Mouse (Mus musculus) liver, embryonic 15.5 days (tissue): Measurements from ENCODE around the gene 9030612E09Rik. TPM values are rescaled to one million over a fixed set of nuclear protein-coding genes. Genes with fewer than 3 reads are reported as not detected.

Experiments used
- ATAC-seq: fragments of 200-750 bp; cut with Nextera tagmentation; 2 replicates; pipeline ENCODE4 v1.8.0; 2017; ENCODE audit warnings: moderate number of reproducible peaks, mild to moderate bottlenecking, moderate library complexity; ENCODE audit not compliant: insufficient read depth
- H3K27ac ChIP-seq: fragments of 300-500 bp; sonication (generic); replicated peaks from 2 replicates; pipeline ENCODE4 v1.5.1; 2015; ENCODE audit warnings: mild to moderate bottlenecking, inconsistent platforms
- H3K27me3 ChIP-seq: fragments of 300-500 bp; sonication (generic); 2 replicates; pipeline ENCODE4 v1.6.1; 2015; ENCODE audit warnings: mild to moderate bottlenecking, inconsistent platforms
- H3K36me3 ChIP-seq: fragments of 300-500 bp; sonication (generic); replicated peaks from 2 replicates; pipeline ENCODE4 v1.6.1; 2015; ENCODE audit warnings: moderate library complexity, mild to moderate bottlenecking, inconsistent platforms
- H3K4me1 ChIP-seq: fragments of 300-500 bp; sonication (generic); replicated peaks from 2 replicates; pipeline ENCODE4 v1.6.1; 2015; ENCODE audit warnings: inconsistent platforms
- H3K4me2 ChIP-seq: fragments of 300-500 bp; sonication (generic); 2 replicates; pipeline ENCODE4 v1.6.1; 2015; ENCODE audit warnings: moderate library complexity, mild to moderate bottlenecking, inconsistent platforms
- H3K4me3 ChIP-seq: fragments of 300-500 bp; sonication (generic); replicated peaks from 2 replicates; pipeline ENCODE4 v1.5.1; 2015; ENCODE audit warnings: mild to moderate bottlenecking, inconsistent platforms
- H3K9ac ChIP-seq: fragments of 300-500 bp; sonication (generic); 2 replicates; pipeline ENCODE4 v1.6.1; 2015; ENCODE audit warnings: moderate library complexity, mild to moderate bottlenecking, inconsistent platforms
- H3K9me3 ChIP-seq: fragments of 300-500 bp; sonication (generic); replicated peaks from 2 replicates; pipeline ENCODE4 v1.6.1; 2016; ENCODE audit warnings: inconsistent platforms
- WGBS: fragments of 180-500 bp; shearing (Covaris S2); methylation state at CpG from one replicate; pipeline ENCODE4 v1.1.7; 2015; ENCODE audit warnings: mixed read lengths; ENCODE audit not compliant: insufficient replicate concordance; 5-methylcytosine and 5-hydroxymethylcytosine counted together
- polyA plus RNA-seq: library from polyadenylated mRNA; unstranded; fragments of >200 nt; fragmentation: Nextera tagmentation; extraction: Ambion mirVana; gene quantifications from 2 replicates; pipeline ENCODE4 v1.2.1, GENCODE M21; 2015

9030612E09Rik gene
- polyA plus RNA-seq, 1 experiment from 2014 or later, result not detected

DNA sequence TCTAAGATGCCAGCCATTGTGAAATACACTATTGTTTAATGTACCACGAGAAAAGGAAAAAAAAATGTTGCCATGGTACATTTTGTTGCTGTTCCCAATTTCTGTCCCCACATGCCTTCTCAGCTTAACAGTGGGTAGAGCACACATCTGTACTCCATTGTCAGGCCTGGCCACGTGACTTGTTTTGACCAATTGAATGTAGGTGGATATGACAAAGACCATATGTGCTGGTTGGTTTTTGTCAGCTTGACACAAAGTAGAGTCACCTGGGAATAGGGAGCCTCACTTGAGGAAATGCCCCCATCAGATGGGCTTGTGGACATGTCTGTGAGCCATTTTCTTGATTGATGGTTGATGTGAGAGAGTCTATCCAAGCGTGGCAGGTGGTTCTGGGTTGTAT lies 29.4 kb downstream of the 9030612E09Rik start:
- Histone ChIP-seq H3K4me1 (no peaks in the 10 kb centered on the region), H3K9me3 (no peaks in the 10 kb centered on the region), H3K36me3 (no peaks in the 10 kb centered on the region), H3K27me3 (no peaks in the 10 kb centered on the region), H3K4me2 (no peak overlapping the region), H3K4me3 (no peak overlapping the region), H3K27ac (no peak overlapping the region), H3K9ac (no peak overlapping the region)
- 62% methylated on average over 3 of the region's 3 CpGs for WGBS
- ATAC-seq, result no peak

DNA sequence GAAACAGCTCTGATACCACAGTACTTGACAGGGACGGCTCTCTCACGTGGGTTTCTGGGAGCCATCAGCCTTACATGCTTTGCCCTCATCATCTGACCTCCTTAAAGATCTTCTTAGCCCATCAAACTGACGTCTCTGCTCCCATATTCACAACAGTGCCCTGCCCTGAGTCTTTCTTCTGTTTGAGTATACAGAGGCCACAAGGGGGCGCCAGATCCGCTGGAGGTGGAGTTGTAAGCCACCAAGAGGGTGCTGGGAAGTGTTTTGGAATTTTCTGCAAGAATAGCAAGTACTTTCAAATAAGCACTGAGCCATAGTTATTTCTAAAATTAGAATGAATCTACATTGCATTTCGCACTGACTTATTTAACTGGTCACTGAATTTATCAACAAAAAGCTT lies 37.4 kb downstream of the 9030612E09Rik start:
- H3K9ac ChIP-seq, result no peak overlapping the region
- no peaks in the 10 kb centered on the region for H3K9me3 ChIP-seq
- no peak overlapping the region for H3K4me3 ChIP-seq
- no peak overlapping the region for H3K4me2 ChIP-seq
- H3K27me3 ChIP-seq, result no peaks in the 10 kb centered on the region
- no peaks in the 10 kb centered on the region for H3K36me3 ChIP-seq
- ATAC-seq, result no peak
- no peaks in the 10 kb centered on the region for H3K4me1 ChIP-seq
- H3K27ac ChIP-seq, result no peak overlapping the region
- 31% methylated on average over 6 of the region's 6 CpGs for WGBS

DNA sequence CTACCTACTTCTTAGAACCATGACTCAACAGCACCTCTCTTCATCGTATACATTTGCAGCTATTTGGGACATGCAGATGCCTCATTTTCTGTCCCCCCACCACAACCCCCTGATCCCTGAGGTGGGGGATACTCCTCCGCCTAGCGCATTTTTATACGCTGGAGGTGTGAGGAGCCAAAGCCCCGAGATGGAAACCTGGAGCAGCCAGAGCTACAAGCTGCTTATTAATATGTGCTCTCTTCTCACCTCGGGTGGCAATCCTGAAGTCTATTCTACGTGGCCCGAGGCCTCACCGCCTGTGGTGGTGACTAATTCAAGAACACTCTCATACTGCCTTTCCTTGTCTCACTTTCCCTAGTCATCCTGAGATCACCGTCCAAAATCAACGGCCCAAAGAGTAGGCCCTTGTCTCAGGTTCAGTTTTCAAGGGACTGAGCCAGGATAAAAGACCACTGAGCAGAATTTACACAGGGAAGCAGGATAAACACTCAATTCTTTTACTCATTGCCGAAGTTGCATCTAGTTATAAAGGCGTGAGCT lies 42.9 kb downstream of the 9030612E09Rik start:
- no peaks in the 10 kb centered on the region for H3K36me3 ChIP-seq
- no peak overlapping the region for H3K27ac ChIP-seq
- H3K4me3 ChIP-seq, result no peak overlapping the region
- 75% methylated on average over 13 of the region's 13 CpGs for WGBS
- ATAC-seq, result no peak
- H3K9ac ChIP-seq, result no peak overlapping the region
- H3K27me3 ChIP-seq, result no peaks in the 10 kb centered on the region
- H3K9me3 ChIP-seq, result no peaks in the 10 kb centered on the region
- no peak overlapping the region for H3K4me2 ChIP-seq
- H3K4me1 ChIP-seq, result peaks cover 15% of the 10 kb centered on the region

DNA sequence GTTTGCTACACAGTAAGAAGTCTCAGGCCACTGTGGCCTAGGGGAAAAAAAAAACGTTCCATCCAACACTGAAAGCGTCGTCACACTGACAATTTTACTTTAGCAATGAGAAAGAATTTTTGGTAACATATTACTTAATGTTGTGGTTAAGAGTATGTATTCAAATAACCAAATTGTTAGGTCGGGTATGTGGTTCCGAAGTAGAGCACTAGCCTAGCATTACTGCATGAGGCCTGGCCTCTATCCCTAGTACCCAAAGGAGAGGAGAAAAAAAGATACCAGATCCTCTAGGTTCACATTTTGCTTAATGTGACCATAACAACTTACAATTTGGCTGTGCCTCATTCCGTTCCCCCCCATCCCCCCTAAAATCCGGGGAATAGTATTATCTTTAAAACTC lies 46.0 kb downstream of the 9030612E09Rik start:
- no peak for ATAC-seq
- Histone ChIP-seq H3K4me3 (peak overlapping the region; percentile 94), H3K4me2 (peak overlapping the region; percentile 88), H3K9ac (peak overlapping the region; percentile 92), H3K4me1 (peaks cover 22% of the 10 kb centered on the region), H3K27ac (peak overlapping the region; percentile 85), H3K9me3 (no peaks in the 10 kb centered on the region), H3K27me3 (no peaks in the 10 kb centered on the region), H3K36me3 (no peaks in the 10 kb centered on the region)
- WGBS, result 16% methylated on average over 7 of the region's 7 CpGs

DNA sequence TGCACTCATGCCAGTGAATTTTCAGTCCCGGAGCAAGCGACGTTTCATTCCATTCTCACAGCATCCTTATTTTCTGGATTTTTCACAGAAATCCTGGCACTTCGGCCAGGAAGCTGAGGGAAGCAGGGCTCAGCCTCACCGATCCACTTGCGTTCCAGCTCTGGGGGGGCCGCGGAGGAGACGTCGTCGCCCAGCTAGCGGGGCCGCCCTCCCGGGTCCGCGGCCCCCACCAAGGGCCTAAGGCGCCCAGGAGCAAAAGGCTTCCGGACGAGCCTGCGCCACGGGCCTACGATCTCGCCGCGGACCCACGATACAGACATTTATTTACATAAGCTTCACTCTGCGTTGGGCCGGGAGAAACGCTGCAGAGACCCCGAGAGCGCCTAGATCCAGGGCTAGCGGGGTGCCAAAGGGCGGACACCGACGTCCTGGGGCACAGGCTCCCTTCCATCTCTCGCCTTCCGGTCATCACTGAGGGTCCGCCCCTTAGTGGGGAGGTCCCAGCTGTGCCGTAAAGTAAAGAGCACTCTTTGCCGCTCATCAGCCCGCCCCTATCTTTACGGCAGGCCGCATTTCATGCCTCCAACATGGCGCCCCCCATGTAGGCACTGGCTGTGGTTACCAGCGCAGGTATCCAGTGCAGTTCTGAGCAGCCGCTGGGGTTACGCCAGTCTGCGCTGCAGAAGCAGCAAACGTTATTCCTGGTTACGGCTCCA lies 46.6 kb downstream of the 9030612E09Rik start, which contains the start of gene Pdss2:
Pdss2 (plus strand) TSS at position 577 of the 716 bp plus-strand sequence.
- under 1% methylated on average over 50 of the region's 50 CpGs for WGBS
- Histone ChIP-seq H3K9ac (peak within 1 kb of the TSS; percentile 92), H3K27ac (peak within 1 kb of the TSS; percentile 85), H3K4me1 (peaks cover 27% of the 10 kb centered on the region), H3K36me3 (no peaks in the 10 kb centered on the region), H3K4me2 (peak within 1 kb of the TSS; percentile 88), H3K27me3 (no peaks in the 10 kb centered on the region), H3K9me3 (no peaks in the 10 kb centered on the region), H3K4me3 (peak within 1 kb of the TSS; percentile 94)
- peak; percentile 98 for ATAC-seq

DNA sequence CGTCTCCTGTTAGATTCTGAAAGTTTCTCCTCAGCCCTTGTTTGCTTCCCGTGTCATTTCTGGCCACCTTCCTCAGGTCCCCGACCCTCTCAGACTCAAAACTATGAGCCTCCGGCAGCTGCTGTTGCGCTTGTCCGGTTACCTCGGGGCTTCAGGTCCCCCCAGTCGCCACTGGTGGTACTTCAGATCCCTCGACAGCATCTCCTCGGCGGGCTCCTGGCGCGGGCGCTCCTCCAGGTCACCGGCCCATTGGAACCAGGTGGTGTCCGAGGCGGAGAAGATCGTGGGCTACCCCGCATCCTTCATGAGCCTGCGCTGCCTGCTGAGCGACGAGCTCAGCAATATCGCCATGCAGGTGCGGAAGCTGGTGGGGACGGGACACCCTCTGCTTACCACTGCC lies 47.2 kb downstream of the 9030612E09Rik start:
- H3K4me2 ChIP-seq, result peak overlapping the region; percentile 88
- peak overlapping the region; percentile 92 for H3K9ac ChIP-seq
- H3K4me1 ChIP-seq, result peaks cover 33% of the 10 kb centered on the region
- no peaks in the 10 kb centered on the region for H3K36me3 ChIP-seq
- peak; percentile 41 for ATAC-seq
- no peaks in the 10 kb centered on the region for H3K27me3 ChIP-seq
- H3K4me3 ChIP-seq, result peak overlapping the region; percentile 94
- H3K27ac ChIP-seq, result peak overlapping the region; percentile 85
- H3K9me3 ChIP-seq, result no peaks in the 10 kb centered on the region
- under 1% methylated on average over 25 of the region's 25 CpGs for WGBS

DNA sequence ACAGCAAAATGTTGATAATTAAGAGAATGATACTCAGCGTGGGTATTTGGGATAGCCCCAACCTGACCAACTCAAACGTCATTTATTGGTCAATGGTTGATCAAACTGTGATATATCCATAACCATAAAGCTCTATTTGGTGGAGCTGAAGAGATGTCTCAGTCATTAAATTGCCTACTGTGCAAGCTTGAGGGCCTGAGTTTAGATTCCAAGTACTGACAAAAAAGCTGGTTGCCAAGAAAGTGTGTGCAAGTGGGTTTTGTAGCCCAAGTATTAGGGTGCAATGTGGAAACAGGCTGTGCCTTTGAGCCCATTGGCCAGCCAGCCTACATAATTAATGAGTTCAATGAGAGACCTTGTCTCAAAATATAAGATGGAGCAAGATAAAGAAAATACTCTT lies 48.9 kb downstream of the 9030612E09Rik start:
- Histone ChIP-seq H3K4me2 (no peak overlapping the region), H3K27ac (no peak overlapping the region), H3K9ac (no peak overlapping the region), H3K4me3 (no peak overlapping the region), H3K27me3 (no peaks in the 10 kb centered on the region), H3K4me1 (peaks cover 38% of the 10 kb centered on the region), H3K36me3 (no peaks in the 10 kb centered on the region), H3K9me3 (no peaks in the 10 kb centered on the region)
- ATAC-seq, result no peak
- WGBS, result 68% methylated on average over 2 of the region's 2 CpGs

Other genes starting within 250 kb of the 9030612E09Rik start
- gene Sobp, start 174 bp upstream of the 9030612E09Rik start, polyA plus RNA-seq, result 0.03 and 0.09 TPM in 2 replicates
- gene Pdss2, start 46.8 kb downstream of the 9030612E09Rik start, polyA plus RNA-seq, result 6.7 and 7.6 TPM in 2 replicates